Mouse (Mus musculus): Measurements from ENCODE around the gene Hes6.
A peak's percentile ranks its signal among the peaks of the same experiment; 100 is the strongest.

Gene Hes6

GRCm38 (mm10) chr1:91413898-91414594 lies at the start of gene Hes6:
Hes6 (minus strand) TSS chr1:91414038.
- DNase-seq (ENCODE audit: low spot score), result peak; percentile 86

DNA sequence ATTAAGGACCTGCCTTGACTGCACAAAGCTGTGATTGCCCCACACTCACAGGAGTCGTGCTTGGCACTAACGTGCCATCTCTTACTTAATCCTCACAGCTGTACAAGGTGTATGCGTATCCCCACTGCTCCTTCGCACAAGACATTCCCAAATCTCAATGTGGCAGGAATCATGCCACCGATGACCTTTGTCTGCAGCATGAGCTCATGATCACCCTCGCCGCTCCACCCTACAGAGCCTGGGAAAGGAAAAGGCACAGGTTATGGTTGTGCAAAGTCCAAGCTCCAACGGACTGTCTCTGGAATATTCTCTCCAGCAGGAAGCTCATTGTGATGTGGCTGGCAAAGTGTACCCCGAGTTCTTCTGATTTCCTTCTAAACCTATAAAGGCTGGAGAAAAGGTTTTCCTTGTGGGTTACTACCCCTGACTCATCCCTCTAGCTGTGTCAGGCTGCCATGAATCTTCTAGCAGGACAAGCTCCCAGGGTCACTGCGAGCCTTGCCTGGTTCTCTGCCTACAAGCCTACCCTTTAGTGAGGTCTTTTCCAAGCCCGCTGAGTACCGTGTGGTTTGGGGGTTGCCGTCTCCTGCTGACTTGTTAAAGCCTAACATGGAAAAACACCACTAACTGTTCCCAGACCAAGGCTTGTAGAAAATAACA lies 49.6 kb upstream of the Hes6 start:
- DNase-seq (ENCODE audit: low spot score), result no peak

DNA sequence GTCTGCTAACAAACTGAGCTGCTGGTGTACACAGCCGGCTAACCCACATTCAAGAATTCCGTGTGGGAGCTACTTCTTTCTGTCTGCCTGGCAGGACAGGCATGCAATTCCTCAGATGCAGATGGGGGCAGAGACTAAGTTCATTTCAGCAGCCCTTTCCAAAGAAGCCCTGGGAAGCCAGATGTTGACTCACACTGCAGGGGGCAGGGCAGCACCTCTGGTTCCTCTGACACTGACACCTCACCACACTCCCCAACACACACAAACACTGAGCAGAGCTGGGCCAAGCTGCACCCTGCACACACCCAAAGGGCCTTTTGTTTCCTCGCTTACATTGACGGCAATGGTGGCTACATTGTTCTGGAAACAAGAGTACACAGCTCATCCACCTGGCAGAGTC lies 46.7 kb upstream of the Hes6 start:
- DNase-seq (ENCODE audit: low spot score), result no peak

GRCm38 (mm10) chr1:91460069-91460468 lies 46.2 kb upstream of the Hes6 start:
- DNase-seq (ENCODE audit: low spot score), result no peak

- peak; percentile 98 for DNase-seq (ENCODE audit: low spot score)
Measured at GRCm38 (mm10) chr1:91459059-91459809, 45.4 kb upstream of the Hes6 start, which contains the start of gene Per2. Per2 (minus strand) TSS chr1:91459324.

DNA sequence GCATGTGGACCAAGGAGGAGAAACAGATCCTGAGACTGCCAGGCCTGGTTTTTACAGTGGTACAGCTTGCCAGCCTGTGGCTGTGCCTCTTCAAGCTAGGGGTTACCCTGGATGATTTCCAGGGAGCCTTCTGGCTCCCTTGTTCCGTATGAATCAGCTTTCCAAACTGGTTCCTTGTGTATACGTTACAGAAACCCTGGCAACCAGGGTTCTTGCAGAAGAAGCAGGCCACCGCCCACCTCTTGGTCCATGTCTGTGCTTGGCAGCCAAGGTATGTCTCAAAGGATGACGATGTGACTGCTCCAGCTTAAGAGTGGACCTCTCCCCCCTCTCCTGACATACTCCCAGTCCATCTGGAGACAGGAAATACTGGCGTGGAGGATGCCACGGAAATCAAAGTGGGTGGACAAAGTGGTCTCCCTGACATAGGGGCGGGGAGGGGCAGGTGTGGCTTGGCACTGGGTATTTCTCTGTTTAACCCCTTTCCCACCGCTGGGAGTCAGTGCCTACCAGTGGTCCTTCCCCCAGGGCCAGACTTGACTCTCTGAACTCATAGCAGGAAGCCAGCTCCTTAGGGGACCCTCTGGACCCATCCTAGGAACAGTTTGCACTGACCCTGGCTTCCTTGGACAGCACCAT lies 44.5 kb upstream of the Hes6 start:
- DNase-seq (ENCODE audit: low spot score), result no peak

DNA sequence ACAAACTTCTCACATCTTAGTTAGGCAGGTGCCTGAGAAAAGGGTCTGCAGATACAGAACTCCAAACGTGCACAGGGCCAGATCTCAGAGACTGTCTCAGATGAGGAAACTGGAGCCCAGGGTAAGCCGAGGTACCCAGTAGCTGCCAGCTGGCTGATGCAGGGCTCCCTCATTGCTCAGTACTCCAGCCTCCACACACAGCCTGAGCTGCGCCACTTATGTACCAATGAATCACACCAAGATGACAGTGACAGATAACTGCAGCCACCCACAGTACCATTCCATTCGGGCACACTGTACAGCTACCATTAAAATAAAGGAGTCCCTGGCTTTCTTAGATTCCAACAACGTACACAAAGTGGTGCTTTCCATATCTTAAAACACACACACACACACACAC lies 43.9 kb upstream of the Hes6 start:
- DNase-seq (ENCODE audit: low spot score), result no peak

DNA sequence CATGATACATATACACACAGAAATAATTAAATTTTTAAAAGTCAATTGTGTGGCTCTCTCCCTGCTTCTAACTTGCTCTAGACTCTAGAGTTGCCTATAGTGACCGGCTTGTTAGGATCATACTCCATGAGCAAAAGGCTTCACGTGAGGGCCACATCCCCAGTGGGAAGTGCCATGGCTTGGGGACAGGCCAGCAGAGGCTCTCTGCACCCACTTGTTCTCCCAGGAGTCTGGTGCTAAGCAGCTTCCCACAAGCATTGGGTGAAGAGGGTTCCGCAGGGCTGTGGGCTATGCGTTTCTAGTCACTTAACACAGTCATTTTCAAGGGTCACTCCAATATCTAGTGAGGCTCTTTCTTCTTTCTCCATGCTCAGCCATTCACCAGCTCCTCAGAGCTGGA lies 43.3 kb upstream of the Hes6 start:
- no peak for DNase-seq (ENCODE audit: low spot score)

GRCm38 (mm10) chr1:91456301-91456801 lies 42.5 kb upstream of the Hes6 start:
- peak; percentile 72 for DNase-seq (ENCODE audit: low spot score)

GRCm38 (mm10) chr1:91455661-91456161 lies 41.9 kb upstream of the Hes6 start:
- no peak for DNase-seq (ENCODE audit: low spot score)

DNA sequence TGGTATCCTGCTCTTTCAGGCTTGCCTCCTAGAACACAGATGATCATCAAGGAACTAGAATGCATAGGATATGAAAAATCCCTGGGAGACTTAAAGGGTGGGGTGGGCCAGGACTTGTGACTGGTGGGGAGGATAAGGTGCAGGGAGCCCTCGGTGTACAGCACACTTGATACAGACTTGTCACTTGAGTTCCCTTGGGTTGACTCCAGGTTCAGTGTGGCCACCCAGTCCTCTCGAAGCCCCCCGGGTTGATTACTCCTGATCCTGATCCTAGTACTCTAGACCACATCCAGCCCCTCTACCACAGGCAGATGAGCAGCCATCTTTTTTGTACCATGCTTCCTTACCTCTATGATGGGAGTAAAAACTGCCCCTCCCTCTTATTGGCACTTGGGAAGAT lies 41.1 kb upstream of the Hes6 start:
- DNase-seq (ENCODE audit: low spot score), result no peak

GRCm38 (mm10) chr1:91454366-91454765 lies 40.5 kb upstream of the Hes6 start:
- no peak for DNase-seq (ENCODE audit: low spot score)

DNA sequence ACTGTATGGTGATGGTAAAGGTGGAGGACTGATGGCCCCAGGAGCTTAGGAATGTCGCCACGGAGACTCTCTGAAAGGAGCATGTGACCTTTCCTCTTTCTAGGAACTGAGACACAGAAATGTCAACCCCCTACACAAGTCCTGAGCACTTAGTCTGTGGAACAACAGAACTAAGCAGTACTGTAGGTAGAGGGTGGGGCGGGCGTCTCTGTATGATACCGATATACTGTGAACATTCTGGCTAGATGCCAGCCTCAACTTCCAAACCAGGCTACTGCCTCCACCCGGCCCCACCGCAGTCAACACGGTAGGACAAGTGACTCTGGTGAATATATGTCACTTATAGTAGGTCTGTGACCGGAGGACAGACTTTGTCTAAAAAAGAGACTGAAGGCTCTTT lies 40.1 kb upstream of the Hes6 start:
- DNase-seq (ENCODE audit: low spot score), result no peak

GRCm38 (mm10) chr1:91451547-91452084 lies 37.8 kb upstream of the Hes6 start:
- no peak for DNase-seq (ENCODE audit: low spot score)

- DNase-seq (ENCODE audit: low spot score), result no peak
Measured at GRCm38 (mm10) chr1:91450851-91451250, 37.0 kb upstream of the Hes6 start.

DNA sequence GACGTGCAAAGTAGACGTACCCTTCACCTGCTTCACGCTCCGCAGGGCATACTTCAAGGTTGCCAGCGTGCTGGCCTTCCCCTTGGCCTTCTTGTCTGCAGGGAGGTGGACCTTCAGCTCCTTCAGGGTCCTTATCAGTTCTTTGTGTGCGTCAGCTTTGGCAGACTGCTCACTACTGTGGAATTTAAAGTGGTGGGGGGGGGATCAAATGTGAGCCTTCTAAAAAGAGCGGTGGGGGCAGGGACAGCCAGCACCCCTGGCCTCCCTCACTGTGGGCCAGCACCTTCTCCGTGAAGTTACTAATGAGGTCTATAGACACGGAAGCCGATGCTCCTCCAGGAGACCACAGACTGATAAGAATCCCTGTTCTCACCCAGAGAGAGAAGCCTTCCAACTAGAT lies 34.9 kb upstream of the Hes6 start:
- no peak for DNase-seq (ENCODE audit: low spot score)

DNA sequence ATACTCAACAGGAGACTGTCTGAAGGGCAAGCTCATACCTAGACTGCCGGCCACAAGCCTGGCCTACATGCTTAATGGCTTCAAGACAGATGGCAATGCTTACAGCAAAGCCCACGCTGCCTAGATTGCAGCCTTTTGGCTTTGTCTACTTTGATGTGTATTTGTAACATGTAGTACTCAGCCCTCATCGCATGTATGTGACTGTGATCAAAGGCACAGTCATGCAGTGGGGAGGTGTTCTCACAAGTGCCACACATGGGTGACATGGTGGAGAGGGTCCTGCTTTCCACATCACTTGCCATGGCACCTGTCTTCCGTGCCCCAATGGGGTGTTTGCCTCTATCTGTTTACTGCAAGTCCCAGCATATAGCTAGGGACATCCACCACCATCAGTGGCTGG lies 32.7 kb upstream of the Hes6 start:
- no peak for DNase-seq (ENCODE audit: low spot score)

GRCm38 (mm10) chr1:91446060-91446459 lies 32.2 kb upstream of the Hes6 start:
- DNase-seq (ENCODE audit: low spot score), result peak; percentile 70

- DNase-seq (ENCODE audit: low spot score), result no peak
Measured at GRCm38 (mm10) chr1:91444841-91445830, 31.3 kb upstream of the Hes6 start.

DNA sequence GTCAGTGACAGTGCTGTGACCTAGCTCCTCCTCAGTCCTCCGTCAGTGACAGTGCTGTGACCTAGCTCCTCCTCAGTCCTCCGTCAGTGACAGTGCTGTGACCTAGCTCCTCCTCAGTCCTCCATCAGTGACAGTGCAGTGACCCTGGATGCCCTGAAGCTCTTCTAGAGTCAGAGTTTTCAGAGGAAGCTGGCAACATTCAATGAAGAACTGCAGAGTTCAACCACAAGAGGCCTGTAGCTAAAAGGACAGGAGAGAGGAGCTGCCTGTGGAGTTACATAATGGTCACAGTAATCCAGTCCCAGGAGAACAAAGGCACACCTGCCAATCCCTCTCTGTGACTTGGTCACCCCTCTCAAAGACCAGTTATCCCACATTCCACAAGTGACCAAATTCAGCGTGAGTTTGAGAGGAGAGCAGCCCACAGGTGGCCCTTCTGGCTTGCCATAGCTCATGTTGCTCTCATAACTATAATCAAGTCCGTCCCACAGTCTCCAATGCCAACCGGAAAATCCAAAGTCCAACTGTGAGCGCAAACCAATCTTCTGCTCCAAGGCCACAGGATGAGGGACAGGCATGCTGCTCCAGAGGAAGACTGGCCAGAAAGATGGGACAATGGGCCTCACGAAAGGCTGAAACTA lies 28.6 kb upstream of the Hes6 start:
- no peak for DNase-seq (ENCODE audit: low spot score)

Measured in testis, postnatal 10 days (tissue).